Mouse (Mus musculus): ENCODE data around the gene Lrpap1. TPM values are rescaled to one million over a fixed set of nuclear protein-coding genes. Genes with fewer than 3 reads are reported as not detected.
A peak's percentile ranks its signal among the peaks of the same experiment; 100 is the strongest.

The Lrpap1 gene
- polyA plus RNA-seq, 1 experiment from 2014 or later = 73.0 TPM

DNA sequence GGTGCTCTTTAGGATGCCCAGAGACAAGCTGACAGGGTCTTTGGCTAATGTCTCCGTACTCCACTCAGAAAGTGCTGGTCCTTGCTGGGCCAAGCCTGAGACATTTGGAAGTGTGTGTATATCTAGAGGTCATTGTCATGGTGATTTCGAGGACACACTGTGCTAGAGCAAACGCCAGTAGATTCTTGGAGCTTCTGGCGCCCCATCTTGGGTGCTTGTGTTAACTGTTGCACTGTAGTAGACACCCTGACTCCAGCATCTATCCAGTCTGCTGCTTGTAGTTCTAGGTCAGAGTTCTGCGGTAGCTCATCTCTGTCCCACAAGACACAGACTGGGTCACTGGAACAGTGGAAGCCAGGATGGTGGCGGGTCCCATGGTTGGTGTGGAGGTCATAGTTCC lies 33.7 kb downstream of the Lrpap1 start:
- Histone ChIP-seq H3K36me3 (replicated peaks) (no peaks in the 10 kb centered on the region), H3K27me3 (ENCODE audit: poor library complexity, severe bottlenecking) (no peaks in the 10 kb centered on the region), H3K27ac (no peak overlapping the region), H3K4me1 (0 out of 2 replicates have a peak, but pooled peaks cover 8% of the 10 kb centered on the region), H3K9me3 (no peaks in the 10 kb centered on the region), H3K4me3 (no peak overlapping the region)
- 92% methylated on average over 6 of the region's 6 CpGs for WGBS
- no peak for DNase-seq (ENCODE audit: extremely low spot score, low spot score)

DNA sequence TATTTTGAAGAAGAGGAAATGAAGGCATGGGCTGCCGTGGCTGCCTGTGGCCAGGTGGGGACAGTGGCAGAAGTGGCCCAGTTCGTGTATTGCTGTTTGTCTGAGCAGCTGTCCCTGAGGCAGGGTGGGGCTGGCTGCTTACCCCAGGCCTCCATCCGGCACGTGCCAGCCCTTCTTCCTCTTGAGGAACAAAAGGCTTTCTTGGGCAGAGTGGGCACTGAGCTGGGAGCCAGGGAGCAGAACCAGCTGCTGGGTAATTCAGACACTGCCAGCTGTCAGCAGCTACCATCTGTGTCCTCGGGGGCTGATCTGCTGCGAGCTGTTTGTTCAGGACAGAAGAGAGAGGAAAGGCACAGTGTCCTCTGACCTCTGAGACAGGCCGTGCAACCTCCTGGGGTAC lies 34.6 kb downstream of the Lrpap1 start:
- Histone ChIP-seq H3K9me3 (no peaks in the 10 kb centered on the region), H3K4me3 (no peak overlapping the region), H3K27me3 (ENCODE audit: poor library complexity, severe bottlenecking) (no peaks in the 10 kb centered on the region), H3K27ac (no peak overlapping the region; the same call in 1 of the 2 replicates), H3K4me1 (0 out of 2 replicates have a peak, but pooled peaks cover 8% of the 10 kb centered on the region), H3K36me3 (replicated peaks) (no peaks in the 10 kb centered on the region)
- no peak for DNase-seq (ENCODE audit: extremely low spot score, low spot score)
- 76% methylated on average over 7 of the region's 7 CpGs for WGBS

DNA sequence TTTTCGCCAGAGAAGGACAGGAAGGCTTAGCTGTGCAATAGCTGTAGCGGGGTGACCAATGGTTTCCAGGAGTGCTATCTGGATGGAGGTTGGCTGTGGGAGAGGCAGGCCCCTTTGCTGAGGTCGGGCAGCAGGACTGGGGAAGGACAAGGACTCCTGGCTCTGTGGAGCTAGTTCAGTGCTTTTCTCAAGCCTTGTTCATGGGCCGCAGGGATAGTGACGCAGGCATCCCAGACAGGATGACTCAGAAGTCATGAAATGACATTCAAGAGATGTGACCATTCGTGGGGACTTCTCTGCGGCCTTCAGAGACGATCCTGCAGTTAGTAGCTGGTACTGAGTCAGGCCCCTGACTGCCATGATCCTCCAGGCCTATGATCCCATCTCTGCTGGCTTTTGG lies 35.3 kb downstream of the Lrpap1 start:
- Histone ChIP-seq H3K27ac (no peak overlapping the region), H3K4me3 (no peak overlapping the region), H3K4me1 (0 out of 2 replicates have a peak, but pooled peaks cover 8% of the 10 kb centered on the region), H3K27me3 (ENCODE audit: poor library complexity, severe bottlenecking) (no peaks in the 10 kb centered on the region), H3K9me3 (no peaks in the 10 kb centered on the region), H3K36me3 (replicated peaks) (no peaks in the 10 kb centered on the region)
- 92% methylated on average over 8 of the region's 8 CpGs for WGBS
- no peak for DNase-seq (ENCODE audit: extremely low spot score, low spot score)

DNA sequence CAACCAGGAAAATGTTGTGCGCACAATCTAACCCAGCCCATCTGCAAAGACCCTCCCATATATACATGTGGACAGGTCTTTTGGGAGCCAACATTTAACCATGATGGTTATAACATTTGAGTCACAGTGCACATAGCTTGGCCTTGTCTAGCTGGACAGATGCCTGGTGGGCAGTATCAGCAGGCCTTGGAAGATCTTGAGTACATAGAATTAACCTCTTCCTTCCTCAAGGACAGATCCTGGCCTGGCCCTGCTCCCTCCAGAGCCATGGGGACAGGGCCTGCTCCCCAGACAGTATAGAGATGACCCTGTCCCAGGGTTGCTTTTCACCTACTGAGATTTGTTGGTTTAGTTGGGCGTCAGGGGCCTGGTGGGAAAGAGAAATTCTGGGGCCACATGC lies 35.7 kb downstream of the Lrpap1 start:
- no peaks in the 10 kb centered on the region for H3K9me3 ChIP-seq
- WGBS = 92% methylated on average over 2 of the region's 2 CpGs
- H3K36me3 ChIP-seq (replicated peaks) = no peaks in the 10 kb centered on the region
- no peak for DNase-seq (ENCODE audit: extremely low spot score, low spot score)
- no peaks in the 10 kb centered on the region for H3K27me3 ChIP-seq (ENCODE audit: poor library complexity, severe bottlenecking)
- 0 out of 2 replicates have a peak, but pooled peaks cover 8% of the 10 kb centered on the region for H3K4me1 ChIP-seq
- H3K27ac ChIP-seq = no peak overlapping the region
- no peak overlapping the region for H3K4me3 ChIP-seq

DNA sequence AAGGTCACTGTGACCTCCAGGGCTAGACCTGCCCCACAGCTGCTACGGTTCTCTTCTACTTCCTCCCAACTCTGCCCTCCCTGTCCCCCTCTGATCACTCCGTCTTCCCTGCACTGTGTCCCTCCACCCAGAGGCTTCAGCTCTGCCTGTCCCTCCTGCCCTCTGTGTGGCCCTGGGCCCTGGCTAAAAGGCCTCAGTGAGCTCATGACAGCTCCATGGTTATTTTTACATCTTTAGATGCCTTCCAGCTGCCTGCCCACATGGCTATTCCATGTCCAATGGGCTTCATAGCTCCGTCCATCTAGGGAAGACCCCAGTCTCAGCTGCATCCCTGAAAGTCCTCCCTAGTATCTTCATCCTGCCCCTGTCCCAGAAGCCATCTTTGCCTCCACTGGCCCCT lies 45.5 kb downstream of the Lrpap1 start:
- DNase-seq (ENCODE audit: extremely low spot score, low spot score) = no peak
- Histone ChIP-seq H3K27ac (no peak overlapping the region), H3K36me3 (replicated peaks) (no peaks in the 10 kb centered on the region), H3K4me1 (peaks cover 19% of the 10 kb centered on the region), H3K9me3 (no peaks in the 10 kb centered on the region), H3K27me3 (ENCODE audit: poor library complexity, severe bottlenecking) (peaks cover 55% of the 10 kb centered on the region), H3K4me3 (no peak overlapping the region)
- WGBS = 81% methylated on average over 3 of the region's 3 CpGs

DNA sequence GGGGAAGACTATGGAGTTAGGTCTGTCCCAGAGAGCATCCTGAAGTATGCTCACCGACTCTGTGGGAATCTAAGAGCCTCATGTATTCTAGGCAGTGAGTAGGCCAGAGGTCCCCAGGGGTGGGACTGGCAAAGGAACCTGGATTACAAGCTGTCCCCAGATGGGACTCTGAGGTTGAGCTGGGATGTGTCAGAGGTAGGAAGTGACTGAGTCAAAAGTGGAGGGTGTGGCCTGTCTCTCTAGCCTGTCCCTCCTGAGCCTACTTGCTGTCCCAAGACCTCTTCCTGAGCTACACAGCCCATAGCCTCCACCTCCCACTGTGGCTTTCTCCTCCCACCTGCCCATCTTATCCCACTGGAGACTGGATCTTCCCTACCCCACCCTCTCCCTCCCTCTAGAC lies 47.4 kb downstream of the Lrpap1 start:
- peaks cover 23% of the 10 kb centered on the region for H3K4me1 ChIP-seq
- no peaks in the 10 kb centered on the region for H3K9me3 ChIP-seq
- peaks cover 65% of the 10 kb centered on the region for H3K27me3 ChIP-seq (ENCODE audit: poor library complexity, severe bottlenecking)
- no peak for DNase-seq (ENCODE audit: extremely low spot score, low spot score)
- no peaks in the 10 kb centered on the region for H3K36me3 ChIP-seq (replicated peaks)
- no peak overlapping the region for H3K27ac ChIP-seq
- no peak overlapping the region for H3K4me3 ChIP-seq
- WGBS = 70% methylated on average over 1 of the region's 1 CpGs

DNA sequence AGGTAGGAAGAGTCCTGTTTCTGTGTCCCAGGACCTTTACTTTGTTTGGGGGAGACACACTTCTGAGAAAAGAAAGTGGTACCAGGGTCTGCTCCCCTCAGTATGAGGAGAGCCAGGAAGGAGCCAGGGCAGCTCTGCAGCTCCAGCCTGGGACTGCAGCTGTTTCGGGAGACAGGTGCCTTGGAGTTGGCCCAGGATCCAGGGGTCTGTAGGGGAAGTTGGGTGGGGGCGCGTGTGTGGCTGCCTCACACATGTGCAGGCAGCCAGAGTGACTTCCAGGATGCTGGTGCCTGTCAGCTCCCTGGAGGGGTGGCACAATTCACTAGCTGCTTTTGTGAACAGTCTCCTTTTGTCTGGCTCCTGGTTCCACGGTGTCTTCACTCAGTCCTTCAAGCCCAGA lies 48.0 kb downstream of the Lrpap1 start:
- Histone ChIP-seq H3K4me1 (peaks cover 24% of the 10 kb centered on the region), H3K27me3 (ENCODE audit: poor library complexity, severe bottlenecking) (peaks cover 65% of the 10 kb centered on the region), H3K36me3 (replicated peaks) (no peaks in the 10 kb centered on the region), H3K27ac (no peak overlapping the region), H3K9me3 (no peaks in the 10 kb centered on the region), H3K4me3 (peak overlapping the region; percentile 70)
- WGBS = 10% methylated on average over 4 of the region's 4 CpGs
- no peak for DNase-seq (ENCODE audit: extremely low spot score, low spot score)

DNA sequence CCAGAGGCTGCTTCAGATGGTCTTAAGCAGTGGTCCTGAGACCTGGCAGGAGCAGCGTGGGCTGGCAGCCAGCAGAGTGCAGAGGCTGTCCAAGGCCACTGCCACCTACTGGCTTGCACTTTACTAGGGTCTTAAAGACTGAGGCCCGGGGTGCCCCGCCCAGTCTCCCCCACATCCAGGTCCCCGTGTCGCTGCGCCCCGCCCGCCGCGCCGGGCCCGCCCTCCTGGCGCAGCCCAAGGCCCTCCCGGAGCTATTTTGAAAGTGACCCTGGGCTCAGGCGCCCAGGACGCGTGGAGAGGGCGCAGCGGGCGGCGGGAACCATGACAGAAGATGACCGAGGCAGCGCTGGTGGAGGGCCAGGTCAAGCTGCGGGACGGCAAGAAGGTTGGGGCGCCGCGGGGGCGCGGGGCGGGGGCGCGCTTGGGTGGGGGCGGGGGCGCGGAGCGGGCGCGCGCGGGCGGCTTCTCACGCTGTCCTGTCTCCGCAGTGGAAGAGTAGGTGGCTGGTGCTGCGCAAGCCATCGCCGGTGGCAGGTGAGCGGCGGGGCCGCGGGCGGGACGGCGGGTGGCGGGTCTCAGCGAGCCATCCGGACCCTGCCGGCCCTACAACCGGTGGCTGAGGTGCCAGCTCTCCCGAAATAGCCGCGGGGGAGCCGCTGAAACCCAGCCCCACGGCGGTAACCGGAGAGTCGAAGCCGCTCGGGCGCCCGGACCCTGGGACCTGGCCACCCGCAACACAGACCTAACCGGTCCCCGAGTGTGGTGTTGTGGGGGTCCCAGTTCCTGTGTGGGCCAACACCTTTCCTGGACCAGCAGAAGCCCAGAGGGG lies 48.7 kb downstream of the Lrpap1 start, which contains the start of gene Dok7:
TSS of gene Dok7 (plus strand) at position 163 of the 829 bp plus-strand sequence.
- peak within 1 kb of the TSS; percentile 65 for H3K27ac ChIP-seq
- H3K27me3 ChIP-seq (ENCODE audit: poor library complexity, severe bottlenecking) = peaks cover 65% of the 10 kb centered on the region
- peak; percentile 33 for DNase-seq (ENCODE audit: extremely low spot score, low spot score)
- H3K4me3 ChIP-seq = peak within 1 kb of the TSS; percentile 70
- H3K36me3 ChIP-seq (replicated peaks) = no peaks in the 10 kb centered on the region
- H3K9me3 ChIP-seq = no peaks in the 10 kb centered on the region
- peaks cover 24% of the 10 kb centered on the region for H3K4me1 ChIP-seq
- WGBS = 2% methylated on average over 72 of the region's 74 CpGs

DNA sequence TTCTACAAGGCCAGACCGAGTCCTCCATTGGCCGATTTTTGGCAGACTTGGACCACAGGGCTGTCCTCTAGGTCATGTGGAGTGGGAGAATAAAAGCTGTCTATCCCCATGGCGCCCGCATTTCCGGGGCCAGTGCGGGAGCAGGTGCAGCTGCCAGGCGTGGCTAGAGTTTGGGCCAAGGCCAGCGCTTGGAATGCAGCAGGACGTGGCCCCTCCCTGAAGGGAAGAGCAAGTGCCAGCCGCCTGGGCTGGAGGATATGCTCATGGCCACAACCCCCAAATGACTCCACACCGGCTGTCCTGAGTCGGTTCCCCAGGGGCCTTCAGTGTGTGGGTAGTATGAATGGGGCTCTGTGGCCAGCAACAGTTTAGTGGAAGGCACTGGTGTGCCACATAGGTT lies 50.5 kb downstream of the Lrpap1 start:
- Histone ChIP-seq H3K27me3 (ENCODE audit: poor library complexity, severe bottlenecking) (peaks cover 60% of the 10 kb centered on the region), H3K27ac (no peak overlapping the region), H3K36me3 (replicated peaks) (no peaks in the 10 kb centered on the region), H3K4me3 (no peak overlapping the region), H3K4me1 (peaks cover 24% of the 10 kb centered on the region), H3K9me3 (no peaks in the 10 kb centered on the region)
- WGBS = 81% methylated on average over 12 of the region's 12 CpGs
- no peak for DNase-seq (ENCODE audit: extremely low spot score, low spot score)

DNA sequence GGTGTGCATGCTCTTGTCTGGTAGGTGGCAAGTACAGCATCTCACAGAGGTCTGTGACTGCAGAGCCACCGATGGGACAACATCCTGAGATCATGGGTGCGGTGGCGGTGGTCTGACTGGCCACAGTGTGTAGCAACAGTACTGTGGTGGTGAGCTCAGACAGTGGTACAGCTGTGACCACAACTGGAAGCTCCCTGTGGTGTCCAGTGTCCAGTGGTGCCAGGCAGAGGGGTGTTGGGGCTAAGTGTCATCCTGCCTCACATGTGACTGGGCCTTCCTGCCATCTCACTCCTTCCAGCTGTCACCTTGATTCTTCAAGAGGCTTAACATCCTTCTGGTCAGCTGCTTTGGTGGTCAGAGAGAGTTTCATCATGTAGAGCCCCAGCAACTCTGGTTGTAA lies 50.9 kb downstream of the Lrpap1 start:
- no peak overlapping the region for H3K4me3 ChIP-seq
- H3K27ac ChIP-seq = no peak overlapping the region
- H3K4me1 ChIP-seq = peaks cover 24% of the 10 kb centered on the region
- no peaks in the 10 kb centered on the region for H3K36me3 ChIP-seq (replicated peaks)
- H3K27me3 ChIP-seq (ENCODE audit: poor library complexity, severe bottlenecking) = peaks cover 56% of the 10 kb centered on the region
- DNase-seq (ENCODE audit: extremely low spot score, low spot score) = no peak
- no peaks in the 10 kb centered on the region for H3K9me3 ChIP-seq
- 94% methylated on average over 3 of the region's 3 CpGs for WGBS

DNA sequence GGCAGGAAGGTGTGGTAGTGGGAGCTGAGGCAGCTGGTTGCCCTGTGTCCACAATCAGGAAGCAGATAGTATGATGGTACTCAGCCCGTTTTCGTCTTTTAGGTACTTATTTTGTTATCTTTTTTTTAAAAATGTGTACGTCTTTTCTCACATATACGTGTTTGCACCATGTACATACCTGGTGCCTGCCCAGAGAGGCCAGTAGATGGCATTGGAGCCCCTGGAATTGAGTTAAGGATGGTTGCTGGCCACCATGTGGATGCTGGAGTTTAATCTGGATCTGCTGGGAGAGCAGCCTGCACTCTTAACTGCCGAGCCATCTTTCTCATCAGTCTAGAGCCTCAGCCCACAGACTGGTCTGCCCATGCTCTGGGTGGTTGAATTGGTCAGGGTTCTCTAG lies 55.0 kb downstream of the Lrpap1 start:
- H3K27me3 ChIP-seq (ENCODE audit: poor library complexity, severe bottlenecking) = peaks cover 15% of the 10 kb centered on the region
- no peak overlapping the region for H3K27ac ChIP-seq
- H3K36me3 ChIP-seq (replicated peaks) = no peaks in the 10 kb centered on the region
- no peak overlapping the region for H3K4me3 ChIP-seq
- WGBS = 72% methylated on average over 5 of the region's 5 CpGs
- no peak for DNase-seq (ENCODE audit: extremely low spot score, low spot score)
- H3K4me1 ChIP-seq = 0 out of 2 replicates have a peak, but pooled peaks cover 5% of the 10 kb centered on the region
- no peaks in the 10 kb centered on the region for H3K9me3 ChIP-seq

DNA sequence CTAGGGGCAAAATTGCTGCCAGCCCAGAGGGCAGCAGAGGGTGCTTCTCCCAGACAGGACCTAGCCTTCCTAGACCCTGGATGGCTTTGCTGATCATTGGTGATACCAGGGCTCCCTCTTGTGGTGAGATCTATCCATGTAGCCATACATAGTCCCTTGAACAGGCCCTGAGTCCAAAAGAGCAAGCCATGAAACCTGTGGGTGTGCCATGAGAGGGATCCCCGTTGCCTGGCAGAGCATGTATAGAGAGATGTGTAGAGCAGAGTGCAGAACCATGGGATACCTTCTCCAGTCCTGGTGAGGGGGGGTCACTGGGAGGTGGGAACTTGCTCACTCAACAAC lies 62.5 kb downstream of the Lrpap1 start:
- H3K4me1 ChIP-seq = 0 out of 2 replicates have a peak, but pooled peaks cover 5% of the 10 kb centered on the region
- no peaks in the 10 kb centered on the region for H3K36me3 ChIP-seq (replicated peaks)
- no peaks in the 10 kb centered on the region for H3K9me3 ChIP-seq
- no peaks in the 10 kb centered on the region for H3K27me3 ChIP-seq (ENCODE audit: poor library complexity, severe bottlenecking)
- WGBS = 53% methylated on average over 1 of the region's 1 CpGs
- H3K27ac ChIP-seq = no peak overlapping the region
- H3K4me3 ChIP-seq = no peak overlapping the region
- DNase-seq (ENCODE audit: extremely low spot score, low spot score) = peak; percentile 71

DNA sequence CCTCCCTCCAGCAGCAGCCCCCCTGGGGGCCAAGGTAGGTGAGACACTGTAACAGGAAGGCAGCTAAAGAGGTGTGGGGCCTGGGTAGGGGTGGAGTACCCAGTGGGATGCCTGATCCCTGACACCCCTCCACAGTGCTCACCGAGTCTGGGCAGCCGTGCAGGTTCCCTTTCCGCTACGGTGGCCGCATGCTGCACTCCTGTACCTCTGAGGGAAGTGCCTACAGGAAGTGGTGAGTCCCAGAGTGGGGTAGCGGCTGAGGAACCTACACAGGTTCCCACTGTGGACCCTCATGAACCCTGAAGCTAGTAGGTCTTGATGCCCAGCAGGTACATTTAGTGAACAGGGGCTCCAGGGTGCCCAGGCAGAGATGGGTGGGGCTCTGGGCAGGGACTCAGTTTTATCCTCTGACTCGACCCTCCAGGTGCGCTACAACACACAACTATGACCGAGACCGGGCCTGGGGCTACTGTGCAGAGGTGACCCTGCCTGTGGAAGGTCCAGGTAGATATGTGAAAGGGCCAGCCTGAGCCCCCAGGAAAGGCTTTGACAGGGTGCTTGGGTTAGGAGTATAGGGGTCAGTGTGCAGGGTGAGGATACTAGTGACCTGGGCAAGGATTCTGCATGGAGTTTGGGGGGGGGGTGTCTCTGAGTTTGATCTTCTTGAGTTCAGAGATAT lies 63.0 kb downstream of the Lrpap1 start:
- Histone ChIP-seq H3K4me1 (0 out of 2 replicates have a peak, but pooled peaks cover 5% of the 10 kb centered on the region), H3K27ac (no peak overlapping the region), H3K4me3 (no peak overlapping the region), H3K36me3 (replicated peaks) (no peaks in the 10 kb centered on the region), H3K9me3 (no peaks in the 10 kb centered on the region), H3K27me3 (ENCODE audit: poor library complexity, severe bottlenecking) (no peaks in the 10 kb centered on the region)
- DNase-seq (ENCODE audit: extremely low spot score, low spot score) = no peak
- 74% methylated on average over 10 of the region's 10 CpGs for WGBS
